Comparison of ENCODE assay signal across 11 mouse cellular contexts in the genomic region with DNA sequence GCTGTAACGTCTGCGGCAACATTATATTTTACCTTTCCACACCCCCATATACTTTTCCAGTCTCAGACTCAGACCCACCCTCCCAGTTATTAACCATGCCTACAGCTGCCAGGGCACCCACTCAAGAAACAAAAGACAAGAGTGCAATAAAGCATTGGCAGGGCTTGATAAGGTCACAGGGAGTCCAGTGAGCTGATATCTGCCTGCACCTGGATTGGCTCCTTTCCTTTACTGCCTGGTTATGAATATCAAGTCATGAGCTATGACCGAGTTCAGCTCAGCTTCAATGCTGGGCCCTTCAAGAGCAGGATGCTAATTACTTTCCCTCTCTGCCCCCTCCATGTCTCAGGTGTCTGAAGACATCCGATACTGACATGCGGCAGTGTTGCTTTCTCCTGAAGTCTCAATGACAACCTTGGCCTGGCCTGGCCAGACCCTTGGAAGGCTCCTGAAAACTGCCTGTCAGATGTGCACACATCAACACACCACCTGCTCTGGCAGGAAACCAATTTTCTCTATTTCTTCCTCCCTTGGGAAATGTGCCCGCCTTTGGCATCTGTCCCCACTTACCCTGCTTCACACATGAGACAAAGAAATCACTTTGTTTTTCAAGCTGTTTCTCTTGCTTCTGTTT.
A peak's percentile ranks its signal among the peaks of the same experiment; 100 is the strongest.
DNase-seq lines count a peak whose midpoint lies in the region; ATAC-seq and TF ChIP-seq lines count a peak whose summit lies in the region.
"Had no signal": no experiment of that assay in that cellular context is flagged by ENCODE, and none has a peak within 500 bp of the region (broad histone marks: within the 10 kb centered on the region; RNA-seq: fewer than 3 reads in every experiment).

No protein-coding gene starts in this region.

- H3K9me3 ChIP-seq in hindbrain, postnatal 0 days (ENCODE audit: low read length): no peaks in the 10 kb centered on the region
- H3K9me3 ChIP-seq in hindbrain, embryonic 11.5 days (ENCODE audit: control insufficient read depth, low read length): no peaks in the 10 kb centered on the region
- no peaks in the 10 kb centered on the region for H3K9me3 ChIP-seq in liver, embryonic 12.5 days (replicated peaks)
- H3K9me3 ChIP-seq: G1E had no signal

- no peak overlapping the region for H3K27ac ChIP-seq in hindbrain, postnatal 0 days
- no peak overlapping the region for H3K27ac ChIP-seq in hindbrain, embryonic 11.5 days (ENCODE audit: low read depth, low read length)
- H3K27ac ChIP-seq in liver, embryonic 12.5 days: no peak overlapping the region

- no peaks in the 10 kb centered on the region for H3K27me3 ChIP-seq in hindbrain, postnatal 0 days (ENCODE audit: insufficient read depth, low read length)
- H3K27me3 ChIP-seq in hindbrain, embryonic 11.5 days (ENCODE audit: control insufficient read depth, insufficient read depth, low read length): no peaks in the 10 kb centered on the region
- no peaks in the 10 kb centered on the region for H3K27me3 ChIP-seq in liver, embryonic 12.5 days (replicated peaks)

- H3K4me3 ChIP-seq in hindbrain, postnatal 0 days (ENCODE audit: low read length): no peak overlapping the region
- no peak overlapping the region for H3K4me3 ChIP-seq in hindbrain, embryonic 11.5 days (ENCODE audit: low read depth, low read length)
- H3K4me3 ChIP-seq in liver, embryonic 12.5 days: no peak overlapping the region

- H3K36me3 ChIP-seq in hindbrain, postnatal 0 days (ENCODE audit: insufficient read depth, low read length): no peaks in the 10 kb centered on the region
- no peaks in the 10 kb centered on the region for H3K36me3 ChIP-seq in hindbrain, embryonic 11.5 days (ENCODE audit: control insufficient read depth, insufficient read depth, low read length)
- H3K36me3 ChIP-seq in liver, embryonic 12.5 days: no peaks in the 10 kb centered on the region
- H3K36me3 ChIP-seq: G1E had no signal

- no peak overlapping the region for H3K4me2 ChIP-seq in hindbrain, postnatal 0 days (ENCODE audit: low read depth, low read length)
- no peak overlapping the region for H3K4me2 ChIP-seq in hindbrain, embryonic 11.5 days (replicated peaks; ENCODE audit: low read depth, low read length)
- H3K4me2 ChIP-seq in liver, embryonic 12.5 days: no peak overlapping the region
- H3K4me2 ChIP-seq: liver, embryonic 11.5 days had no signal

- no peaks in the 10 kb centered on the region for H3K4me1 ChIP-seq in hindbrain, postnatal 0 days (ENCODE audit: insufficient read depth, low read length)
- H3K4me1 ChIP-seq in hindbrain, embryonic 11.5 days (replicated peaks; ENCODE audit: control insufficient read depth, insufficient read depth, low read length): no peaks in the 10 kb centered on the region
- no peaks in the 10 kb centered on the region for H3K4me1 ChIP-seq in liver, embryonic 12.5 days

- ATAC-seq in cerebellum, adult (ENCODE audit: insufficient number of reproducible peaks, low FRiP score, low TSS enrichment): no peak
- peak; percentile 64 for ATAC-seq in hindbrain, postnatal 0 days
- no peak for ATAC-seq in hindbrain, embryonic 11.5 days (ENCODE audit: low FRiP score)
- ATAC-seq in liver, embryonic 12.5 days: no peak

- DNase-seq in cerebellum, adult 9-10 months: peak; percentile 69
- DNase-seq in hindbrain, postnatal 0 days (ENCODE audit: low spot score): peak; percentile 58
- no peak for DNase-seq in hindbrain, embryonic 11.5 days (ENCODE audit: low spot score)
- DNase-seq in cerebellum, postnatal 14 days: peak; percentile 52 to 66
- peak; percentile 78 for DNase-seq in large intestine, adult 2 months (ENCODE audit: low read depth, low spot score)
- DNase-seq in urinary bladder, postnatal 25 days (ENCODE audit: low spot score): no peak
- DNase-seq: thymus, postnatal 14 days had no signal

- no peak overlapping the region for H3K9ac ChIP-seq in hindbrain, postnatal 0 days (replicated peaks; ENCODE audit: low read length)
- H3K9ac ChIP-seq in hindbrain, embryonic 11.5 days (ENCODE audit: low read depth, low read length): no peak overlapping the region
- H3K9ac ChIP-seq in liver, embryonic 12.5 days: no peak overlapping the region

- no peak for TF ChIP-seq CTCF in hindbrain, postnatal 0 days (IDR thresholded peaks at IDR 0.05; ENCODE audit: low read depth)

- 59% methylated on average over 6 of the region's 6 CpGs for WGBS in hindbrain, postnatal 0 days
- WGBS in hindbrain, embryonic 11.5 days: 83% methylated on average over 6 of the region's 6 CpGs
- 34% methylated on average over 6 of the region's 6 CpGs for WGBS in large intestine, adult 2 months
- WGBS in liver, embryonic 12.5 days (ENCODE audit: insufficient replicate concordance): 72% methylated on average over 6 of the region's 6 CpGs

Comparison
In these comparisons a context has a peak if more than half of its experiments do, and no peak if none do; other contexts are left out.
1. DNase-seq: peak in cerebellum, adult 9-10 months (single experiment), hindbrain, postnatal 0 days (single experiment), cerebellum, postnatal 14 days (2 of 2) and large intestine, adult 2 months (single experiment); none in hindbrain, embryonic 11.5 days (single experiment) and urinary bladder, postnatal 25 days (single experiment).